Mouse (Mus musculus) bone marrow, adult 2 months (tissue): ENCODE measurements around the gene Nup210l. TPM values are rescaled to one million over a fixed set of nuclear protein-coding genes. Genes with fewer than 3 reads are reported as not detected.

Source experiments
- H3K27ac ChIP-seq: fragments of 200-500 bp; 2 replicates; pipeline ENCODE4 v1.5.1; 2012; ENCODE audit warnings: low read depth, mild to moderate bottlenecking, control low read depth, inconsistent platforms, low read length; ENCODE audit not compliant: control insufficient read depth, poor library complexity, insufficient read depth
- H3K4me1 ChIP-seq: fragments of 200-500 bp; 2 replicates; pipeline ENCODE4 v1.6.1; 2011; ENCODE audit warnings: low read length; ENCODE audit not compliant: control insufficient read depth, insufficient read depth
- H3K4me3 ChIP-seq: fragments of 200-500 bp; replicated peaks from 2 replicates; pipeline ENCODE3; 2011; ENCODE audit warnings: mild to moderate bottlenecking, low read depth, low read length, control low read depth; ENCODE audit not compliant: control insufficient read depth
- CTCF ChIP-seq: fragments of 200-500 bp; IDR thresholded peaks from 2 replicates; pipeline ENCODE4 v1.5.1; 2011; ENCODE audit warnings: low read length, control low read depth; ENCODE audit not compliant: control insufficient read depth, insufficient read depth
- POLR2A ChIP-seq: fragments of 200-500 bp; IDR thresholded peaks from 2 replicates; pipeline ENCODE4 v1.6.1; 2011; ENCODE audit warnings: low read depth, mild to moderate bottlenecking, control low read depth, low read length, borderline replicate concordance; ENCODE audit not compliant: control insufficient read depth
- WGBS: fragments of 180-500 bp; shearing (Covaris S2); methylation state at CpG from one replicate; pipeline ENCODE4 v1.1.7; 2018; 5-methylcytosine and 5-hydroxymethylcytosine counted together
- polyA plus RNA-seq: library from polyadenylated mRNA; stranded (reverse); fragments of >200 nt; gene quantifications from 2 replicates; pipeline ENCODE4 v1.2.4, GENCODE M21; 2011; ENCODE audit warnings: low replicate concordance; ENCODE audit not compliant: missing spikeins, insufficient read depth, insufficient read length

Gene Nup210l
- polyA plus RNA-seq, 1 experiment = 1.5 TPM

DNA sequence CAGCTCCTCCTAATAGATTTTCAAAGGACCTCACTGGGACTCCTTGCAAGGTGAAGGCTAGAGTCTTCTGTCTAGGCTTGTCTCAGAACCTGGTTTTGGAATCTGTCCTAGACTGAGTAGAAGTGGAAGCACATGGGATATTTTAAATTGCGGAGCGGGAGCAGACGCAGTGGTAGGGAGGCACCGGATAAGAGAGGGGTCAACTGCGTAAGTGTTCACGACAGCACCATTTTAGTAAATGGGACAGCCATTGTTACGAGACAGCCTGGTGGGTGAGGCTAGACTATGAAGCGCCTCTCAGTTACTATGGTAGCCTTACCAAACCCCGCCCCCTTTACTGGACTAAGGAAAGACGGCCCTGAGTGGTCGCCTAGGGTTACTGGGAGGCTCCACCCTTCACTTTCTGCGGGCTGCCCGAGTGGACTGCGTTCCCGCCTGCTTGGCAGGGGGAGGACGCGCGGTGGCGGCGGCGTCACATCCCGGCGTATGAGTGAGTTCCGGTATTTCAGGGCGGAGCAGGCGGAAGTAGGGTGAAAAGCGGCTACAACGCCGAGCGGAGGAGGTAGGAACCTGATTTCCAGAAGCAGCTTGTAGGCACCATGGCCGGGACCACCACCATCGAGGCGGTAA lies 24.7 kb upstream of the Nup210l start:
- peak overlapping the region; percentile 95 for H3K27ac ChIP-seq
- H3K4me1 ChIP-seq = peaks cover 8% of the 10 kb centered on the region
- TF ChIP-seq POLR2A = peak; percentile 84; the same call in 1 of the 2 replicates
- TF ChIP-seq CTCF = peak; percentile 3; the same call in 1 of the 2 replicates
- under 1% methylated on average over 33 of the region's 33 CpGs for WGBS
- H3K4me3 ChIP-seq = peak overlapping the region; percentile 93

DNA sequence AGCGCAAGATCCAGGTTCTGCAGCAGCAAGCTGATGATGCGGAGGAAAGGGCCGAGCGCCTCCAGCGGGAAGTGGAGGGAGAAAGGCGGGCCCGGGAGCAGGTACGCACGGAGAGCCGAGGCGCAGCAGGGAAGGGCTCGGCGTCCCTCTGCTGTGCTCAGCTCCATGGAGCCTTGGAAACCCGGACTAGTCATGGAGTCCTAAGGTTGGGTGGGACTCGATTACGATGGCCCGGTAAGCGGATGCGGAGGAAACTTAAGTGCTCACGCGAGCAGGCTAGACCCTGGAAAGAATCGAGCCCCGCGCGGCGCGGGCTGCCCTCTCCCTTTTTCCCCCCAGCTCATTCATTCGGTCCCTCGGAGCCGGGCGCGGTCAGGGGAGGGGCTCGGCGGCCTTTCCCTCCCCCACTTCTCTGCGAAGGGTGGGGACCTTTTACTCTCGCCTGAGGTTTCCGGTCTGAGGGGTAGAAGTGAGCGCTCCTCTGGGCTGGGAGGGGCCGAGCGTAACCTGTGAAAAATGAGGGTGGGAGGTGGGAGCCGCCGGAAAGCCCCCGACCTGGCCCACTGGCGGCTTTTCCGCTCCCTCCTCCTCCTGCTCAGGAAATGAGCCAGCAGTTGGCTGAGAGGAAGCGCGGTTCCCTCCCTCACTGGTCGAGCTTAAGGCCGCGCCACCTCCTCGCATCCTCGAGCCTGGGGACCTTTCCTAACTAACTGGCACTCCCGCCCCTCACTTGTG lies 24.0 kb upstream of the Nup210l start:
- H3K4me1 ChIP-seq = peaks cover 8% of the 10 kb centered on the region
- WGBS = under 1% methylated on average over 53 of the region's 53 CpGs
- TF ChIP-seq POLR2A = peak; percentile 51; the same call in 1 of the 2 replicates
- 0 out of 2 replicates have a peak, but pooled peaks have one; percentile 3 for TF ChIP-seq CTCF

DNA sequence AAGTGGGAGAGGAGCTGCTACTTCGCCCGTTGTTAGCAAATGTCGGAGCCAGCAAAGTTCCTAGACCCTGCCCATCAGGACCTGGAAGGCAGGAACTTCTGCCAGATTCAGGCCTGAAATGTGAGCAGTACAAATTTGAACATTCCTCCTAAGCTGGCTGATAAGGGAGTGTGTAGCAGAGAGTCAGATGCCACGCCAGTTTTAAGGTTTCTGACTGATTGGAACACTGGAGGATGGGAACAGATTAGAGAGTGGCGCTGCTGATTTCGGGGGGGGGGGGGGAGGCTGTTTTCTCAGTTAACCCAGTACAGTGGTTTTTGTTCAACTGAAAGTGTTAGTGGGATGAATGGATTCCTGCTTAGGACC lies 23.5 kb upstream of the Nup210l start:
- no peak for TF ChIP-seq CTCF
- no peak for TF ChIP-seq POLR2A
- H3K27ac ChIP-seq = peak overlapping the region; percentile 95
- H3K4me1 ChIP-seq = peaks cover 8% of the 10 kb centered on the region
- 0% methylated on average over 6 of the region's 6 CpGs for WGBS
- peak overlapping the region; percentile 93 for H3K4me3 ChIP-seq

More for the DNA sequence above, 24.0 kb upstream of the Nup210l start:
- Histone ChIP-seq H3K4me3 (peak overlapping the region; percentile 93), H3K27ac (peak overlapping the region; percentile 95)

DNA sequence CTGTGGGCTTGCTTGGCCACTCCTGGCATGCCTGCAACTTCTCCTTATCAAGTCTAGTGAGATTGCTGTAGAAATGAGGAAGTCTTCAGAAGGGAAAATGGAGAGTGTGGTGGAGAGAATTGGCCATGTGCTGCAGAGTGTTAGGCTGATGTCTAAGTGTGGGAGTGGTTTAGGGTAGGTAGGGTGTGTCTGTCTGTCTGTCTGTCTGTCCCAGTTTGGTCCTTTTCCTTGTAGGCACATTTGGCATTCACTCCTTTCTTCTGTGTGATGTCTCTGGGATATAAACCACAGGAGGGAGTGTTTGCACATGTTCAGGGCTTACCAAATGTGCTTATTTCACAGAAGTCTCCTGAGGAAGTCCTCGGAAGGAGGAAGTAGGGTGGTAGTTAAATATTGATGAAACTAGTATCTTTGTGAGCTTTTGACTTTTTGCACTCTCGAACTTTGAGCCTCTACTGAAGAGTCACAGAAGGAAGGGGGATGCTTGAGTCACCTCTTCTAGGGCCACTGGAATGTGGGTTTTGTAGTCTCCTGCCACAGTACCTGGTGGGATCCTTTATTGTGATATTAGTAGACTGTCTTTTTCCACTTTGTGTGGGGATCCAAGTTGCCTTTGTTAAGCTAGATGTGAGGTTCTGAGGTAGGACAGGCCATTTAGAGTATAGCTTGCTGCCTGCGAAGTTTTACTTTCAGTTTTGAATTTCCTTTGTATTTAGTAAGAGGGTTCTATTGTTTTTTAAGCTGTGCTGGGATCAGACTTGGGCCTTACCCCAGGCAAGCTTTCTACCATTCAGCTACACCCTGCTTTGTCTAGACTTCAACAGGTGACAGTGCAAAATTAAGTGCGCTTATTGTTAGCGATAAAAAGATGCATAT lies 22.3 kb upstream of the Nup210l start:
- WGBS = 7% methylated on average over 5 of the region's 5 CpGs
- peak overlapping the region; percentile 74; the same call in 1 of the 2 replicates for H3K27ac ChIP-seq
- peak overlapping the region; percentile 63 for H3K4me3 ChIP-seq
- peaks cover 9% of the 10 kb centered on the region for H3K4me1 ChIP-seq
- no peak for TF ChIP-seq CTCF

DNA sequence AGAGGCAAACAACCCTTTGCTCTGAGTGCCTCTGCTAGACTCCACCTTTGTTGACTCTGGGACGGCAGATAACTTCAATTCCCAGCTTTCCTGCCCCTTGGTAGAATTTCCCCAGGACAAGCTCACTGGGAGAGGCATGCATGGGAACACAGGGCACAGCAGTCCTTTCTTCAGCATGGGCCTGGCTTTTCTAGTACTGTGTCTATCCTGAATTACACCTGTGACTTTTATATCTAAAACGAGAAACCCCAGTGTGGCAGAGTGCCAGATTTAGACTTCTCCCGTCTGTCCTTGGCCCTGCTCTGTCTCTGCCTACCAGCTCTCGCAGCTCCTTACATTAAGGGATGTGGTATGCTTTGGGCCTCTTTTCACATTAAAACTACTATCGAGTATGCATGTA lies 20.9 kb upstream of the Nup210l start:
- Histone ChIP-seq H3K4me1 (peaks cover 9% of the 10 kb centered on the region), H3K4me3 (peak overlapping the region; percentile 1), H3K27ac (peak overlapping the region; percentile 38; the same call in 1 of the 2 replicates)
- 10% methylated on average over 5 of the region's 5 CpGs for WGBS
- TF ChIP-seq CTCF = no peak
- TF ChIP-seq POLR2A = no peak

DNA sequence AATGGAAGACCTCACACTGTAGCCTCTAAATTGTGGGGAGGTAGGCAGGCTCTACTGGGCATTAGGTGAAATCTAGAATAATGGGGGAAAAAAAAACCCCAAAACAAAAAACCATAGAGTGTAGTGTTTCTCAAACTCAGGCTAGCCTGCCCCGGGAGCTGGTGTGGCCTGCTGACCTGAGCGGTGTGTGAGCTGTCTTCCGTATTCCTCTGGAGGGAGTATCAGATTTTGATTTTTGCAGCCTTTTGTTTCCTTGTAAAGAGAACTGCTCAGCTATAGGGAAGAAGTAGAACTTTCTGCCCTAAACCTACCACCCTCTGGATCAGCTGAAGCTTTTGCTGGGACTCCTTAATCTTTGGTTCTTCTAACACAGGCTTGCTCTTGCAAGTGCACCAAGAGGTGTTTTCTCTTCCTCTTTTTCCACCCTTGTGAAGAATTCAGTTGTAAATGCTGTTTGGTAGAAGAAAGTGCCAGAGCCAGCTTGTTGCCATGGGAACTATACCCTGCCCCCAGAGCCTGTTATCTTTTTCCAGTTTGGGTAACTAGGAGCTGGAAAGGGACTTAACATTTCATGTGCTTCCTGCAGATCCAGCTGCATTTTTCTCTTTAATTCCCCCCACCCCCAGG lies 20.1 kb upstream of the Nup210l start:
- no peak for TF ChIP-seq POLR2A
- no peak for TF ChIP-seq CTCF
- 5% methylated on average over 3 of the region's 3 CpGs for WGBS
- Histone ChIP-seq H3K4me3 (no peak overlapping the region), H3K27ac (no peak overlapping the region; the same call in 1 of the 2 replicates), H3K4me1 (peaks cover 9% of the 10 kb centered on the region)

DNA sequence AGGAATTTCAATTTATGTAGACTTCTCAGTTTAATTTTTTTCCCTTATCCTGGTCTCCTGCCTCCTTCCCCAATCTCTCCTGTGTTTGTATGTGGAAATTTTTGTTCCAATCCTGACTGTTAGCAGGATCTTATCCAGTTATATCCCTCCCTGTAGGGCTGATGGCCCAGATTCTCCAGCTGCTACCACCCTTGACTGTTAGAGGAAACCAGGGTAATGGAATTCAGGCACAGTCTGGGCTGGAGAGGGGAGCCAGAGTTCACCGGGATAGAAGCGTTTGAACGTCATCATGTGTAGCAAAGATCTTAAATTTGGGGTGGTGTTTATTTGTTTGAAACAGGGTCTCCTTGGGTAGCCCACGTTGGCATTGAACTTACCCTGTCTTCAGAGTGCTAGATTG lies 19.1 kb upstream of the Nup210l start:
- TF ChIP-seq POLR2A (no peak), CTCF (no peak)
- peaks cover 9% of the 10 kb centered on the region for H3K4me1 ChIP-seq
- no peak overlapping the region for H3K27ac ChIP-seq
- H3K4me3 ChIP-seq = no peak overlapping the region
- 59% methylated on average over 4 of the region's 4 CpGs for WGBS
